Mouse (Mus musculus) midbrain, embryonic 14.5 days (tissue): ENCODE data around the gene Kat2b. TPM values are rescaled to one million over a fixed set of nuclear protein-coding genes. Genes with fewer than 3 reads are reported as not detected.
A peak's percentile ranks its signal among the peaks of the same experiment; 100 is the strongest.
"Not testable (repeated sequence)": the region's sequence is repeated elsewhere in the genome, so short reads cannot be mapped to it uniquely, and the experiment has no call there.

Experiments used
- ATAC-seq: fragments of 200-750 bp; cut with Nextera tagmentation; 2 replicates; pipeline ENCODE4 v1.8.0; 2017; ENCODE audit warnings: moderate number of reproducible peaks, moderate library complexity; ENCODE audit not compliant: low FRiP score, low TSS enrichment
- DNase-seq: peaks from one replicate; pipeline ENCODE4 v3.0.0-alpha.2; 2015
- H3K27ac ChIP-seq: fragments of 300-500 bp; sonication (generic); replicated peaks from 2 replicates; pipeline ENCODE4 v1.5.1; 2014; ENCODE audit warnings: mild to moderate bottlenecking, low read depth, low read length, moderate library complexity
- H3K27me3 ChIP-seq: fragments of 300-500 bp; sonication (generic); 2 replicates; pipeline ENCODE4 v1.6.1; 2014; ENCODE audit warnings: low read length, control low read depth, mixed read lengths; ENCODE audit not compliant: control insufficient read depth, insufficient read depth
- H3K36me3 ChIP-seq: fragments of 300-500 bp; sonication (generic); 2 replicates; pipeline ENCODE4 v1.6.1; 2014; ENCODE audit warnings: low read length, control low read depth; ENCODE audit not compliant: control insufficient read depth, insufficient read depth
- H3K4me1 ChIP-seq: fragments of 300-500 bp; sonication (generic); 2 replicates; pipeline ENCODE4 v1.6.1; 2014; ENCODE audit warnings: mild to moderate bottlenecking, antibody characterized with exemption, low read length, control low read depth; ENCODE audit not compliant: control insufficient read depth, insufficient read depth
- H3K4me2 ChIP-seq: fragments of 300-500 bp; sonication (generic); 2 replicates; pipeline ENCODE4 v1.6.1; 2014; ENCODE audit warnings: mild to moderate bottlenecking, low read length, moderate library complexity
- H3K4me3 ChIP-seq: fragments of 300-500 bp; sonication (generic); replicated peaks from 2 replicates; pipeline ENCODE4 v1.5.1; 2014; ENCODE audit warnings: low read depth, low read length
- H3K9ac ChIP-seq: fragments of 300-500 bp; sonication (generic); replicated peaks from 2 replicates; pipeline ENCODE4 v1.6.1; 2014; ENCODE audit warnings: mild to moderate bottlenecking, low read length, moderate library complexity
- H3K9me3 ChIP-seq: fragments of 300-500 bp; sonication (generic); 2 replicates; pipeline ENCODE4 v1.6.1; 2016; ENCODE audit warnings: low read length, control low read depth, mixed read lengths; ENCODE audit not compliant: control insufficient read depth
- WGBS: fragments of 180-500 bp; shearing (Covaris S2); extraction: QIAGEN DNeasy Blood & Tissue Kit; methylation state at CpG from one replicate; pipeline ENCODE4 v1.1.7; 2014; 5-methylcytosine and 5-hydroxymethylcytosine counted together
- polyA plus RNA-seq: library from polyadenylated mRNA; unstranded; fragments of >200 nt; fragmentation: Nextera tagmentation; extraction: Ambion mirVana; gene quantifications from 2 replicates; pipeline ENCODE4 v1.2.1, GENCODE M21; 2014

The Kat2b gene
- polyA plus RNA-seq, 1 experiment from 2014 or later = 9.4 TPM

DNA sequence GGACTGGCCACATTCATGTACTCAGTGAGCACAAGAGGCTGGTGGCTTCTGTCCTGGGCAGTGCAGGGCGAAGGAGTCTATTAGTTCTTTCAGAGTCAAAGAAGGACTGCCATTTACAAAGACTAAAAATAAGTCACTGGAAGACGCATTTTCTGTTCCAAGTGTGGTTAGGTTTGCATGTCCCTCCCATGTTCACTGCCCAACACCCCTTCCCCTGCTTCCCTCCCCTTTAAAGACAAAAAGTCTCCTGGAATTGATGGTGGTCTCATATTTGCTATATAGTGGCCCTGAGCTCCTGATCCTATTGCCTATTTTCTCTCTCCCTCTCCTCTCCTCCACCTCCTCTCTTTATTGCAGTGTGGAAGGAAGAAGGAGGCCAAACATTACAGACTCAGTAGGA, 89.3 kb downstream of the Kat2b start:
- Histone ChIP-seq H3K4me2 (no peak overlapping the region), H3K9ac (no peak overlapping the region), H3K27me3 (no peaks in the 10 kb centered on the region), H3K9me3 (no peaks in the 10 kb centered on the region), H3K36me3 (peaks cover 42% of the 10 kb centered on the region), H3K27ac (no peak overlapping the region), H3K4me3 (no peak overlapping the region), H3K4me1 (no peaks in the 10 kb centered on the region)
- DNase-seq (no peak), ATAC-seq (no peak)
- WGBS = 93% methylated on average over 2 of the region's 2 CpGs

DNA sequence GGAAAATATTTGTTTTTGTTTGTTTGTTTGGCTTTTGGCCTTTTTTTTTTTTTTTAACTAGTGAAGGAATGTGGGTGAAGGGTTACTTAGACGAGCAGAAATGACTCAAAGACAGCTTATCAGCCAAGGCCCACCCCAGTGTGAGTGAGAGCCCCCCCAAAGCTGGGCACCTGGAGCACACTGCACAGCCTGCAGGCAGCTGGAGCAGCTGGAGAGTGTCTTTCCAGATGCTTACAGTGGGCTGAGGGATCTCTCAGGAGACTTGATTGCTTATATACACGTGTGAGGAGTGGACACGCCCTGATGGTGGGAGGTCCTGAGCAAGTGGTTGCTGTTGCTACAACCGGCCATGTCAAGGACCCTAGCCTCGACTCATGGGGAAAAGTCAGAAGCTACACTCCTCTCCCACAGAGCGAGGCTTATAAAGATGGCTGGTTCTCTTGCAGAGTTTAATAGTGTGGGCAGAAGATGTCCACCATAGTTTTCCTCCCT, 89.8 kb downstream of the Kat2b start:
- Histone ChIP-seq H3K4me1 (no peaks in the 10 kb centered on the region), H3K4me3 (no peak overlapping the region), H3K4me2 (no peak overlapping the region), H3K27ac (no peak overlapping the region), H3K9ac (no peak overlapping the region), H3K36me3 (peaks cover 42% of the 10 kb centered on the region), H3K27me3 (no peaks in the 10 kb centered on the region), H3K9me3 (no peaks in the 10 kb centered on the region)
- no peak for DNase-seq
- WGBS = 80% methylated on average over 6 of the region's 6 CpGs
- ATAC-seq = no peak

- not testable (repeated sequence) for H3K9ac ChIP-seq, H3K4me1 ChIP-seq, DNase-seq, H3K27ac ChIP-seq, H3K4me3 ChIP-seq, ATAC-seq, H3K9me3 ChIP-seq, H3K4me2 ChIP-seq, H3K27me3 ChIP-seq
- WGBS = 83% methylated on average over 2 of the region's 2 CpGs
- peaks cover 47% of the 10 kb centered on the region for H3K36me3 ChIP-seq
Measured at GRCm38 (mm10) chr17:53657391-53657790, 90.7 kb downstream of the Kat2b start.

GRCm38 (mm10) chr17:53658668-53659067, 92.0 kb downstream of the Kat2b start:
- 0 out of 2 replicates have a peak overlapping the region, but pooled peaks have one; percentile 13 for H3K27ac ChIP-seq
- no peaks in the 10 kb centered on the region for H3K4me1 ChIP-seq
- no peak overlapping the region for H3K4me3 ChIP-seq
- peak; percentile 47 for DNase-seq
- peaks cover 43% of the 10 kb centered on the region for H3K36me3 ChIP-seq
- H3K9ac ChIP-seq = no peak overlapping the region
- H3K9me3 ChIP-seq = no peaks in the 10 kb centered on the region
- H3K4me2 ChIP-seq = no peak overlapping the region
- H3K27me3 ChIP-seq = no peaks in the 10 kb centered on the region
- WGBS = 71% methylated on average over 2 of the region's 2 CpGs
- ATAC-seq = peak; percentile 75; the same call in 1 of the 2 replicates

- 77% methylated on average over 8 of the region's 8 CpGs for WGBS
- no peaks in the 10 kb centered on the region for H3K9me3 ChIP-seq
Measured at GRCm38 (mm10) chr17:53659230-53659629, 92.6 kb downstream of the Kat2b start.

GRCm38 (mm10) chr17:53659738-53660137, 93.1 kb downstream of the Kat2b start:
- no peak overlapping the region for H3K9ac ChIP-seq
- WGBS = 43% methylated on average over 4 of the region's 4 CpGs
- no peaks in the 10 kb centered on the region for H3K4me1 ChIP-seq
- H3K4me3 ChIP-seq = no peak overlapping the region
- H3K9me3 ChIP-seq = no peaks in the 10 kb centered on the region
- H3K27me3 ChIP-seq = no peaks in the 10 kb centered on the region
- H3K36me3 ChIP-seq = peaks cover 45% of the 10 kb centered on the region
- 0 out of 2 replicates have a peak overlapping the region, but pooled peaks have one; percentile 26 for H3K27ac ChIP-seq
- H3K4me2 ChIP-seq = no peak overlapping the region
- peak; percentile 71; the same call in 1 of the 2 replicates for ATAC-seq
- DNase-seq = peak; percentile 76

More at GRCm38 (mm10) chr17:53659230-53659629, 92.6 kb downstream of the Kat2b start:
- no peak overlapping the region for H3K4me2 ChIP-seq
- H3K27me3 ChIP-seq = no peaks in the 10 kb centered on the region
- H3K4me3 ChIP-seq = no peak overlapping the region
- peak; percentile 4 for DNase-seq
- no peaks in the 10 kb centered on the region for H3K4me1 ChIP-seq
- no peak overlapping the region for H3K9ac ChIP-seq
- peak; percentile 41; the same call in 1 of the 2 replicates for ATAC-seq
- peaks cover 45% of the 10 kb centered on the region for H3K36me3 ChIP-seq
- H3K27ac ChIP-seq = no peak overlapping the region

DNA sequence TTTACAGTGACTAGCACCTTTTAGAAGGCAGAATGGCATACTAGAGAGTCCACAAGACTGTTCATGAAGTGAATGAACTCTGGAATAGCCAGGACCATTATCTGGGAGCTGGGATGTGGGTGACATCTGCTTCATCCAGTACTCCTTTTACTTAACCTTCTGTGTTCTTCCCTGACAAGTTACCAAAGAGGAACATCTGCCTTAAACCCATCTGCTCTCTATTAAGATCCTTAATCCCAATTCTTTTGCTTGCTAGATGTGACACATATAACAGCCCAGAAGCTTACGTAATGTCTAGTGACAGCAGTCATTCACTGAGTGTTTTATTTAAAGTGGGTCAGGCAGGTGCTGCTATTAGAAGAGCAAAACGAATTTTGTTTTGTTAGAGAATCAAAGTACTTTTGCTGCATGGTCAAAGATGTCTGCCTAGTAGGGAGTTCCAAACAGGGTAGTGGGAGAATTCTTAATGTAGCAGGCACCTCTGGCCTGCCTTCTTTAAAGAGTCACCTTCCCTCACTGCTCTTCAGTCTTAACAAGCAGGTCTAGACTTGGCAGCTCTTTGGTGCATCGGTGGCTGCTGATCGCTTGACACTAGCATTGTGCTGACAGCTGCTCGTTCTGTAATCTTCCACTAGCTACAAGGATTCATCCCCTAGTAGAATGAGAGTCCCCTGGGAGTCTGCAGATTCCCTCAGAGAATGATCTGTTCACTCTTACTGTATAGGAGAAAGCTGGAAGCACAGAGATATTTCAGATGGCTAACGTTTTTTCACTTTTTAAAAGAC, 94.6 kb downstream of the Kat2b start:
- ATAC-seq (no peak), DNase-seq (peak; percentile 30)
- H3K36me3 ChIP-seq = peaks cover 41% of the 10 kb centered on the region
- whole genome bisulfite sequencing = 63% methylated on average over 6 of the region's 6 CpGs
- H3K4me1 ChIP-seq = no peaks in the 10 kb centered on the region
- no peak overlapping the region for H3K9ac ChIP-seq
- H3K4me3 ChIP-seq = no peak overlapping the region
- H3K27me3 ChIP-seq = no peaks in the 10 kb centered on the region
- H3K27ac ChIP-seq = no peak overlapping the region
- H3K4me2 ChIP-seq = no peak overlapping the region
- no peaks in the 10 kb centered on the region for H3K9me3 ChIP-seq

DNA sequence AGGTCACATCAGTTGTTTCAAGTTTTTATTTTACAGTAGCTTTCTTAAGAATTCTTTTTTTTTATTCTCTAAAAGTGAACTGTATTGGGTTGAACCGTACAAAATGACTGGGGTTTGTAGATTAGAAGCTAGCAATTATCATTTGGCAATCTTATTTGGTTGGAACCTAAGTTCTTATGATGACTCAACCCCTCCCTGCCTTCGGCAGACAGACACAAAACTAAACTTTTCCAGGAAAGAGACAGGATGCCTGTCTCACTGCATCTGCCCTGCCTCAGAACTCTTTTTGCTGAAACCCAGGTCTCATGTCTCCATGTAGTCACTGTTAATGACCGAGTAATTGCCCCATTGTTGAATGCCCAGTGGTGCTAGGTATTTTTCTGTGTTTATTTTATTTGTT, 97.6 kb downstream of the Kat2b start:
- DNase-seq (no peak), ATAC-seq (no peak)
- no peak overlapping the region for H3K4me2 ChIP-seq
- WGBS = 93% methylated on average over 3 of the region's 3 CpGs
- H3K9me3 ChIP-seq = no peaks in the 10 kb centered on the region
- peaks cover 56% of the 10 kb centered on the region for H3K36me3 ChIP-seq
- H3K27me3 ChIP-seq = no peaks in the 10 kb centered on the region
- no peaks in the 10 kb centered on the region for H3K4me1 ChIP-seq
- H3K27ac ChIP-seq = no peak overlapping the region
- H3K4me3 ChIP-seq = no peak overlapping the region
- H3K9ac ChIP-seq = no peak overlapping the region
